Mouse (Mus musculus) heart, adult 2 months (tissue): Measurements from ENCODE around the gene Faf1.

ENCODE experiments used
- CTCF ChIP-seq: fragments of 200-600 bp; IDR thresholded peaks from 2 replicates; pipeline ENCODE4 v1.8.1; 2022; ENCODE audit warnings: antibody characterized with exemption, mild to moderate bottlenecking, moderate library complexity
- POLR2A ChIP-seq: fragments of 200-500 bp; IDR thresholded peaks from 2 replicates; pipeline ENCODE4 v1.6.1; 2011; ENCODE audit warnings: mild to moderate bottlenecking, low read depth, low read length, control low read depth; ENCODE audit not compliant: insufficient read depth

GRCm38 (mm10) chr4:109980321-109981082, 304.1 kb downstream of the Faf1 start:
- TF ChIP-seq POLR2A (no peak), CTCF (no peak)
